Mouse (Mus musculus) urinary bladder, adult 18-20 months (tissue): ENCODE data around the gene Mark1.

Experiments
- DNase-seq, 2 experiments: peaks; one replicate each; pipeline ENCODE4 v3.0.0; 2022; ENCODE audit warnings: low spot score in 2 of 2, mixed read lengths in 2 of 2

Mark1 gene

DNA sequence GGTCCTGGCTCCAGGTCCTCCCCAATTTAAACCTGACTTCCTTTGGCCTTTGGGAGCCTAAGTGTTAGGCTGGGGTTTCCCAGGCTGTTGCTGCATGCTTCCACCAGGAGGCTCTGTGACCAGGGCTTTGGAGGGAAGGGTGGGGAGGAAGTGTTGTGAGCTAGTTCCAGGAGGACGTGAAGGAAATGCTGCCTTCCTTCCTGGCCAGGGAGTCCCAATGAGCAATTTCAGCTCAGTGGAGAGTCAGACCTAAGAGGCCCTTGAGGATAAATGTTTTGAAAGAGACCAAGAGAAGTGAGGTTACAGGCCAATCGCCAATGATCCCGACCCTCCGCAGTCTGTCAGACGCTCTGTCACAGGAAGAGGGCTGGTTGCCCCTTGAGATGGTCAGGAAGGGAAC lies 146.0 kb downstream of the Mark1 start:
- peak; percentile 32 to 63 for DNase-seq

DNA sequence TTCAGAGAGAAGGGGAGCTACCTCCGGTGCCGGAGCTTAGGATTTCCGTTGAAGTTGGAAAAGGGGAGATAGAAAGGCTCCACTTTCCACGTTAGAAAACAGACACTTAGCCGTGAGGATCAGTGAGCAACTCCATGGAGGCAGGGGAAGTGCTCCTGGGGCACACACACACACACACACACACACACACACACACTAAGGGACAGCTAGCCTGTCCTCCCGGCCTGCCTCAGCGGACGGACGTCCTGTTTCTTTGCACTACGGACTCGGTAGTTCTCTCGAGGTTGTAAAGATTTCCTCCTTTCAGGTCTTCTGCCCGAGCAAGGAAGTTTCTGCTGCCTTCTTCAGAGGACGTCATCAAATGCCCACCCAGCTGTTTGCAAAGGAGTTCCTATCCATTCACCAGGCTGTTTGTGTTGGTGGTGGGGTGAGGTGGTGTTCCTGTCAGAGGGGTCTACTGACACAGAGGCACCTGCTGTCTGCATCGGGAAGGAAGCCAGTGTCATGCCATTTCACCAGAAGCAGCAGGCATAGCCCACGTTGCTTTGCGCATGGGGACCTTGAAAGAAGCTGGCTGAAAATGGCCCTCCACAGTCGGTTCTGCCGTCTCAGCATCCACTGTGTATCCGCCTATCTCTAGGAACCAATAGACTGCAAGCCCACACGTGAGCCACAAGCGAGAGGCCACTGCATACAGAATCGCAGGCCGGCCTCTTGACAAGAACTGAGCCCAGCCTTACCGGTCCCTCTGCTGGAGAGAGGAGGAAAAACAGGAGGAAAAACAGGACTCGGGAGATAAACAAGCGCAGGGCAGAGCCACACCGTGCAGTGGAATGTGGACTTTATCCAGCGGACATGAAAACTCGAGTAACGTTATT lies 147.4 kb downstream of the Mark1 start:
- peak; percentile 44 to 77 for DNase-seq

- DNase-seq, result no peak
These were observed 148.2 kb downstream of the Mark1 start for GRCm38 (mm10) chr1:184851166-184851565.

DNA sequence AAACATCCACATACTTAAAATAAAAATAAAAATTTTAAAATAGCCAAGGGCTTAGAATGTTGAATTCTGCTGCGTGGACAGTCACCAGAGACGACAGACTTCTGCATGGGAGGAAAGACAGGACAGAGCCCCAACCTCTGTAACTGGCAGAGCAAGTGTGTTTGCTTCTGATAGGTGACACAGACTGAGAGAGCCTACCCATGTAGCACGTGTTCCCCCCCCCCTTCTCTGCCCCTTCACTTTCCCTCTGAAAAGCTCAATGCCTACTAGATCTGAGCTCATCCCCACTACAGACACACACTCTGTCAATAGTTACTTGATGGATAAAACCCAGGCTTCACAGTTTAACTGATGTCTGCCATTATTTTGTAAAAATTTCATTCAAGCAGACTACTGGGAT lies 152.4 kb downstream of the Mark1 start:
- no peak for DNase-seq
